Comparison of ENCODE assay signal across 15 mouse cellular contexts in the genomic region with DNA sequence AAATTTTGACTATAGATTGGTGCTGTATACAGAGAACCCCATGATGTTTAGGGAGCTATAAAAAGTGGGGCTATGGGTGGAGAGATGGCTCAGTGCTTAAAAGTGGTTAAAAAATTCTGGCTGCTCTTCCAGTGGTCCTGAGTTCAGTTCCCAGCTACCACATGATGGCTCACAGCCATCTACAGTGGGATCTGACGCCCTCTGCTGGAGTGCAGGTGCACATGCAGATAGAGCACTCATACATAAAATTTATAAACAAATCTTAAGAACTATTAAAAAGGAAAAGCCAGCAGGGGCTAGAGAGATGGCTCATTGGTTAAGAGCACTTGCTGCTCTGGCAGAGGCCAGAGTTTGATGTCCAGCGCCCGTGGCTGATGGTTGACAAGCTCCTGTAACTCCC. TPM values are rescaled to one million over a fixed set of nuclear protein-coding genes. Genes with fewer than 3 reads are reported as not detected.
DNase-seq lines count a peak whose midpoint lies in the region; TF ChIP-seq lines count a peak whose summit lies in the region.
"Had no signal": no experiment of that assay in that cellular context is flagged by ENCODE, and none has a peak within 500 bp of the region (broad histone marks: within the 10 kb centered on the region; RNA-seq: fewer than 3 reads in every experiment).

No protein-coding gene starts in this region.

- no peaks in the 10 kb centered on the region for H3K79me2 ChIP-seq in MEL (ENCODE audit: control insufficient read depth, insufficient read depth, low read length, poor library complexity)

- H3K4me3 ChIP-seq in lung, adult 2 months (replicated peaks; ENCODE audit: extremely low read depth, low read depth, low read length): no peak overlapping the region
- no peak overlapping the region for H3K4me3 ChIP-seq in MEL (ENCODE audit: control insufficient read depth in 1 of 2, insufficient read depth in 1 of 2, low read depth in 2 of 2, low read length in 2 of 2)
- no peak overlapping the region for H3K4me3 ChIP-seq in small intestine, adult 2 months (ENCODE audit: low read depth, low read length)
- H3K4me3 ChIP-seq: heart, embryonic 10.5 days; hindbrain, embryonic 12.5 days; limb, embryonic 15.5 days had no signal

- TF ChIP-seq EP300 in MEL (IDR thresholded peaks at IDR 0.05; ENCODE audit: low read depth in 1 of 2, low read length in 2 of 2): no peak

- H3K9me3 ChIP-seq in MEL (replicated peaks; ENCODE audit: insufficient read depth, low read length): no peaks in the 10 kb centered on the region
- H3K9me3 ChIP-seq: heart, embryonic 10.5 days; hindbrain, embryonic 12.5 days; limb, embryonic 15.5 days had no signal

- peak; percentile 47 for TF ChIP-seq CTCF in lung, adult 2 months (IDR thresholded peaks at IDR 0.05; ENCODE audit: insufficient read depth, low read length)
- peak; percentile 61 to 69 (median 63) for TF ChIP-seq CTCF in MEL (IDR thresholded peaks at IDR 0.05 in 2 of 3, conservative IDR thresholded peaks at IDR 0.05 in 1 of 3; ENCODE audit: control insufficient read depth in 1 of 3, insufficient read depth in 1 of 3, low read depth in 2 of 3, low read length in 3 of 3, poor library complexity in 1 of 3, severe bottlenecking in 1 of 3)
- peak; percentile 50; the same call in 1 of the 2 replicates for TF ChIP-seq CTCF in small intestine, adult 2 months (IDR thresholded peaks at IDR 0.05; ENCODE audit: extremely low read depth, insufficient read length, insufficient replicate concordance, low read depth, low read length)

- no peak for TF ChIP-seq POLR2A in lung, adult 2 months (IDR thresholded peaks at IDR 0.05; ENCODE audit: borderline replicate concordance, extremely low read depth, low read depth, low read length)
- no peak for TF ChIP-seq POLR2A in MEL (IDR thresholded peaks at IDR 0.05; ENCODE audit: control insufficient read depth in 1 of 2, insufficient read depth in 1 of 2, low read depth in 1 of 2, low read length in 2 of 2, poor library complexity in 1 of 2)
- TF ChIP-seq POLR2A in small intestine, adult 2 months (IDR thresholded peaks at IDR 0.05; ENCODE audit: low read depth, low read length): no peak

- H3K27me3 ChIP-seq in MEL (ENCODE audit: control insufficient read depth in 1 of 2, insufficient read depth in 2 of 2, low read length in 2 of 2): no peaks in the 10 kb centered on the region
- H3K27me3 ChIP-seq in small intestine, adult 2 months (ENCODE audit: control insufficient read depth, insufficient read depth, low read length): no peaks in the 10 kb centered on the region
- H3K27me3 ChIP-seq: hindbrain, embryonic 12.5 days; limb, embryonic 15.5 days had no signal

- no peak overlapping the region for H3K9ac ChIP-seq in MEL (ENCODE audit: control insufficient read depth, low read depth, low read length, poor library complexity, severe bottlenecking)
- H3K9ac ChIP-seq: hindbrain, embryonic 12.5 days; limb, embryonic 15.5 days had no signal

- peak; percentile 24 for TF ChIP-seq RAD21 in MEL (IDR thresholded peaks at IDR 0.05; ENCODE audit: low read depth, low read length)

- peaks cover 12 to 15% of the 10 kb centered on the region in 2 experiments for H3K36me3 ChIP-seq in MEL (ENCODE audit: control insufficient read depth in 1 of 2, insufficient read depth in 2 of 2, low read length in 2 of 2)
- peaks cover 76% of the 10 kb centered on the region for H3K36me3 ChIP-seq in small intestine, adult 2 months (ENCODE audit: control insufficient read depth, insufficient read depth, low read length)

- no peaks in the 10 kb centered on the region for H3K4me1 ChIP-seq in lung, adult 2 months (ENCODE audit: control insufficient read depth, insufficient read depth, low read length)
- peaks cover 6 to 11% of the 10 kb centered on the region in 2 experiments for H3K4me1 ChIP-seq in MEL (ENCODE audit: control insufficient read depth in 1 of 2, insufficient read depth in 2 of 2, low read length in 2 of 2)
- H3K4me1 ChIP-seq in small intestine, adult 2 months (ENCODE audit: control insufficient read depth, insufficient read depth, insufficient read length, low read length): no peaks in the 10 kb centered on the region
- H3K4me1 ChIP-seq: hindbrain, embryonic 12.5 days; limb, embryonic 15.5 days had no signal

- peak; percentile 63 for DNase-seq in heart, adult 11 months
- no peak for DNase-seq in heart, adult 9 months (ENCODE audit: low spot score in 2 of 2)
- DNase-seq in lung, adult 2 months: no peak
- no peak for DNase-seq in lung, postnatal 25 days (ENCODE audit: low spot score)
- peak; percentile 34 for DNase-seq in MEL (ENCODE audit: low read depth, low spot score)
- DNase-seq in left cerebral cortex, adult 11 months (ENCODE audit: low spot score): no peak
- DNase-seq in right cerebral cortex, postnatal 14 days: no peak
- DNase-seq: cerebellum, postnatal 25 days; kidney, postnatal 10 days; layer of hippocampus, postnatal 36 days; thymus, adult 18-20 months had no signal

- no peak overlapping the region for H3K27ac ChIP-seq in MEL (ENCODE audit: control insufficient read depth, low read depth, low read length)
- H3K27ac ChIP-seq in small intestine, adult 2 months (ENCODE audit: insufficient read depth, low read depth, low read length): no peak overlapping the region
- H3K27ac ChIP-seq: heart, embryonic 10.5 days; hindbrain, embryonic 12.5 days; limb, embryonic 15.5 days had no signal

- 91% methylated on average over 3 of the region's 3 CpGs for WGBS in lung, adult 2 months
- 96% methylated on average over 3 of the region's 3 CpGs for WGBS in small intestine, adult 2 months

TF ChIP-seq in MEL, 35 proteins besides CTCF, POLR2A, EP300 and RAD21:
- no peak for TF ChIP-seq MAX (IDR thresholded peaks at IDR 0.05; ENCODE audit: low read length)
- peak; percentile 35; the same call in 1 of the 2 replicates for TF ChIP-seq SMC3 (IDR thresholded peaks at IDR 0.05; ENCODE audit: low read depth, low read length)

RNA-seq across cellular contexts. Expression of gene Ak3, which starts 28.1 kb away (rescaled TPM):
- polyA plus RNA-seq in lung, adult 2 months (2012; rRNA removed): 69.3 and 73.6 TPM in 2 replicates
- total RNA-seq in MEL (2012; rRNA removed): 41.0 and 47.3 TPM in 2 replicates
- polyA plus RNA-seq in MEL (2012; ENCODE audit: insufficient read depth in 1 of 2, insufficient read length in 2 of 2, low read depth in 1 of 2, low replicate concordance in 2 of 2, missing spikeins in 1 of 2): 10 to 100 TPM; 50.0 to 86.3 TPM
- 96.9 and 124 TPM in 2 replicates for polyA plus RNA-seq in small intestine, adult 2 months (2012; rRNA removed)

RNA-seq across cellular contexts. Expression of gene Cdc37l1, which starts 29.5 kb away (rescaled TPM):
- polyA plus RNA-seq in lung, adult 2 months (2012; rRNA removed): 9.2 and 14.8 TPM in 2 replicates
- 16.9 and 17.2 TPM in 2 replicates for total RNA-seq in MEL (2012; rRNA removed)
- 10 to 100 TPM in 1 of 2 experiments, not detected in 1; 27.7 TPM for polyA plus RNA-seq in MEL (2012; ENCODE audit: insufficient read depth in 1 of 2, insufficient read length in 2 of 2, low read depth in 1 of 2, low replicate concordance in 2 of 2, missing spikeins in 1 of 2)
- polyA plus RNA-seq in small intestine, adult 2 months (2012; rRNA removed): 1.7 and 2.6 TPM in 2 replicates

RNA-seq across cellular contexts. Expression of gene 4430402I18Rik, which starts 52.0 kb away (rescaled TPM):
- 2.0 and 3.6 TPM in 2 replicates for polyA plus RNA-seq in lung, adult 2 months (2012; rRNA removed)
- not detected in 2 replicates for total RNA-seq in MEL (2012; rRNA removed)
- not detected for polyA plus RNA-seq in MEL (2012; ENCODE audit: insufficient read depth in 1 of 2, insufficient read length in 2 of 2, low read depth in 1 of 2, low replicate concordance in 2 of 2, missing spikeins in 1 of 2)
- polyA plus RNA-seq in small intestine, adult 2 months (2012; rRNA removed): 0.38 and 1.2 TPM in 2 replicates

RNA-seq across cellular contexts. Expression of gene Plpp6, which starts 55.9 kb away (rescaled TPM):
- 13.6 and 15.9 TPM in 2 replicates for polyA plus RNA-seq in lung, adult 2 months (2012; rRNA removed)
- total RNA-seq in MEL (2012; rRNA removed): 0.08 and 0.10 TPM in 2 replicates
- polyA plus RNA-seq in MEL (2012; ENCODE audit: insufficient read depth in 1 of 2, insufficient read length in 2 of 2, low read depth in 1 of 2, low replicate concordance in 2 of 2, missing spikeins in 1 of 2): 1 to 10 TPM in 1 of 2 experiments, not detected in 1; 1.9 TPM
- polyA plus RNA-seq in small intestine, adult 2 months (2012; rRNA removed): 15.6 and 27.8 TPM in 2 replicates

Comparison
In these comparisons a context has a peak if more than half of its experiments do, and no peak if none do; other contexts are left out.
1. DNase-seq: peak in heart, adult 11 months (single experiment) and MEL (single experiment); none in heart, adult 9 months (0 of 2), lung, adult 2 months (single experiment), lung, postnatal 25 days (single experiment), left cerebral cortex, adult 11 months (single experiment) and right cerebral cortex, postnatal 14 days (single experiment).
2. Peak in every context shown above with its lines, with median percentiles within 50 percentile points of each other: CTCF ChIP-seq.